Mouse (Mus musculus): ENCODE results near the gene Adgrv1. TPM values are rescaled to one million over a fixed set of nuclear protein-coding genes. Genes with fewer than 3 reads are reported as not detected.
A peak's percentile ranks its signal among the peaks of the same experiment; 100 is the strongest.

The Adgrv1 gene
- polyA plus RNA-seq, 1 experiment from 2014 or later = 10.3 TPM

GRCm38 (mm10) chr13:81236758-81237395 lies 396.1 kb downstream of the Adgrv1 start:
- no peaks in the 10 kb centered on the region for H3K27me3 ChIP-seq (ENCODE audit: control insufficient read depth, insufficient read depth, low read length)

DNA sequence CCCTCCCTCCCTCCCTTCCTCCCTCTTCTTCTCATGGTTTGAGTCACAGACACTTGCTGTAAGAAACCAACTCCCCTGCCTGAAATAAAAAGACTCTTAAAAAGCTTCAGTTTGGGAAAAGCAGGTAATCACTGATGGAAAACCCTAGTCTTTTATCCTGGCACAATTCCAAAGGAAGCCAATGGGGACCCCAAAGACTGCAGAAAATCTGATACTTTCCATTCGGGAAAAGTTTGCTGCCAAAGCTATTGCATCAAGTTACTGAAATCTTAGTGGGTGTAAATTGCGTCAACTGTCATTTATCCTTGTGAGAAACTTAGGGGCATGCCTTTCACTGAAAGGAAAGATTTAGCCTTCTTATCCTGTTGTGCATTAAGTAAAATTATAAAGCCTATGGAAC lies 398.9 kb downstream of the Adgrv1 start:
- Histone ChIP-seq H3K4me2 (ENCODE audit: low read depth, low read length) (no peak overlapping the region), H3K36me3 (ENCODE audit: control insufficient read depth, insufficient read depth, low read length) (no peaks in the 10 kb centered on the region), H3K4me1 (ENCODE audit: control insufficient read depth, insufficient read depth, low read length) (no peaks in the 10 kb centered on the region), H3K4me3 (ENCODE audit: low read depth, low read length) (no peak overlapping the region), H3K27me3 (ENCODE audit: control insufficient read depth, insufficient read depth, low read length) (no peaks in the 10 kb centered on the region), H3K27ac (ENCODE audit: low read depth, low read length) (no peak overlapping the region), H3K9ac (replicated peaks; ENCODE audit: low read depth, low read length) (no peak overlapping the region), H3K9me3 (ENCODE audit: control insufficient read depth, low read length) (no peaks in the 10 kb centered on the region)
- no peak for ATAC-seq (ENCODE audit: low read depth)
- WGBS = 70% methylated on average over 2 of the region's 2 CpGs

More at GRCm38 (mm10) chr13:81236758-81237395, 396.1 kb downstream of the Adgrv1 start:
- Histone ChIP-seq H3K9ac (replicated peaks; ENCODE audit: low read depth, low read length) (no peak overlapping the region), H3K27ac (ENCODE audit: low read depth, low read length) (no peak overlapping the region), H3K9me3 (ENCODE audit: control insufficient read depth, low read length) (no peaks in the 10 kb centered on the region), H3K4me2 (ENCODE audit: low read depth, low read length) (no peak overlapping the region), H3K4me3 (ENCODE audit: low read depth, low read length) (no peak overlapping the region), H3K4me1 (ENCODE audit: control insufficient read depth, insufficient read depth, low read length) (no peaks in the 10 kb centered on the region), H3K36me3 (ENCODE audit: control insufficient read depth, insufficient read depth, low read length) (no peaks in the 10 kb centered on the region)
- 89% methylated on average over 3 of the region's 3 CpGs for WGBS
- no peak for ATAC-seq (ENCODE audit: low read depth)

DNA sequence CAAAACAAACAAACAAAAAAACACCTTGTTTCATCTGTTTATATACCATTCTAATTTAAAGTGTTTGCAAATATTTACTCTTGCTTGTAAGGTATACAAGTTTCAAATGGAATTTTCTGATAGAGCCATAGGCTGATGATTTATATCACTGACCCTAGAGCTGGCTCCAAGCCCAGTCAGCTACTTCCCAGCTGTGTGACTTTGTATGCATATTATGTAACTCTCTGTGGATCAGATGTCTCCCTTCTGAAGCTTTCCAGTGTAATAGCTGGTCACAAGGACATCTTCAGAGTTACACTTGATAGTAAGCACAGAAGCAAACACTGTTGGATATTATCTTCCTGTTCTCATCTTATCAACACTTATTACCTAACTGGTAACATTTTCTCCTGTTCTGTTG lies 400.1 kb downstream of the Adgrv1 start:
- H3K4me2 ChIP-seq (ENCODE audit: low read depth, low read length) = no peak overlapping the region
- H3K27ac ChIP-seq (ENCODE audit: low read depth, low read length) = no peak overlapping the region
- no peaks in the 10 kb centered on the region for H3K27me3 ChIP-seq (ENCODE audit: control insufficient read depth, insufficient read depth, low read length)
- H3K9me3 ChIP-seq (ENCODE audit: control insufficient read depth, low read length) = no peaks in the 10 kb centered on the region
- H3K4me3 ChIP-seq (ENCODE audit: low read depth, low read length) = no peak overlapping the region
- no peak overlapping the region for H3K9ac ChIP-seq (replicated peaks; ENCODE audit: low read depth, low read length)
- no peaks in the 10 kb centered on the region for H3K4me1 ChIP-seq (ENCODE audit: control insufficient read depth, insufficient read depth, low read length)
- ATAC-seq (ENCODE audit: low read depth) = peak; percentile 63; the same call in 1 of the 2 replicates
- no peaks in the 10 kb centered on the region for H3K36me3 ChIP-seq (ENCODE audit: control insufficient read depth, insufficient read depth, low read length)

DNA sequence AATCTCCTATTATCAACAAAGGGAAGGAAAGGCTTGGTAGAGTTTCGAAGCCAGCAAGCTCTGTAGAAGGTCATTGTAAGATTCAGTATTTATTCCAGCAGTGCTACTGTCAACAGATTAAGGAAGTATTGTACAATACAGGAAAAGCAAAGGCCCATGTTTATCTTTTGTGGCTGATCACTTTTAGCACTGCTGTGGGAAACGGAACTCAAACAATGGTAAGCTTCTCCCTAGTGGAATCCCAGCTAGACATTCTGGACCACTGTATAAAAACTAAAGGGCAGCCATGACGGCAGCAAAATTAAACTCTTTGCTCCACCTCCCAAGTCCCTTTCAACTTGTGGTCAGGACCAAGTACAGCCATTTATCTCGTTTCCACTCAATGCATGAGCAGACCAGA lies 402.8 kb downstream of the Adgrv1 start:
- Histone ChIP-seq H3K4me3 (ENCODE audit: low read depth, low read length) (no peak overlapping the region), H3K9me3 (ENCODE audit: control insufficient read depth, low read length) (no peaks in the 10 kb centered on the region), H3K27ac (ENCODE audit: low read depth, low read length) (no peak overlapping the region), H3K9ac (replicated peaks; ENCODE audit: low read depth, low read length) (no peak overlapping the region), H3K4me2 (ENCODE audit: low read depth, low read length) (no peak overlapping the region), H3K27me3 (ENCODE audit: control insufficient read depth, insufficient read depth, low read length) (no peaks in the 10 kb centered on the region), H3K4me1 (ENCODE audit: control insufficient read depth, insufficient read depth, low read length) (no peaks in the 10 kb centered on the region), H3K36me3 (ENCODE audit: control insufficient read depth, insufficient read depth, low read length) (no peaks in the 10 kb centered on the region)
- 68% methylated on average over 4 of the region's 4 CpGs for WGBS
- ATAC-seq (ENCODE audit: low read depth) = no peak

DNA sequence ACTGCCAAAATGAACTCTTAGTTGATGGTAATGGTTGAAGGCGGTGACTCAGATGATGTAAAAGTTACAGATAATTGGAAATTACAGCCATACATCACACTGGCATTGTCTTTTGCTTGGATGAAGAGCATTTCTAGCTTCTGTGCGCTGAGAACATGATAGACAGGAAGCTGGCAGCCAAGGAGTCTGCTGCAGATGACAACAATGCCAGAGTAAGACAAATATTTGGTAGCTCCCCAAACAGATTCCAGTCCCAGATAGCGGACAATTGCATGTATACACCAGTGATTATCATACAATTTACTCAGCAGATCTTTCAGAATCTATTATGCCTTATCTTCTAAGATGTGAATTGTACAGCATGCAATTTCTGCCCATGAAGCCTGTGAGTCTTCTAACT lies 409.2 kb downstream of the Adgrv1 start:
- no peak overlapping the region for H3K4me2 ChIP-seq (ENCODE audit: low read depth, low read length)
- no peak overlapping the region for H3K9ac ChIP-seq (replicated peaks; ENCODE audit: low read depth, low read length)
- 84% methylated on average over 3 of the region's 3 CpGs for WGBS

DNA sequence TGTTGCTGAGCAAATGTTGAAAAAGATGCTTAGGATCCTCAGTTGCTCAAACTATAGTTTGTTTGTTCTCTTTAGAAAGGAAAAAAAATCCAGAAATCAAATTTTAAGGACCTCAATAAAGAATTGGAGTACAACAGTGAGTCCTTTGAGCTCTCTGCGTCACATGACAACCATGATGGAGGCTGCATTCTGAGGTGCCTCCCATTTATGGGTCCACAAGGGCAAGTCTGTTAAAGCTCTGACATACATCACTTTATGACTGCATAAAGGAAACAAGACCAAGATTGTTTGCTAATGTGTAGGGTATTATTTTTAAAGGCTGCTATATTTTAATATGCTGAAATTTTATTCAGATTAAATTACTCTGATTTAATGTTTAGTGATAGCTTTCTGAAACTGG lies 410.6 kb downstream of the Adgrv1 start:
- no peaks in the 10 kb centered on the region for H3K27me3 ChIP-seq (ENCODE audit: control insufficient read depth, insufficient read depth, low read length)
- WGBS = 81% methylated on average over 1 of the region's 1 CpGs
- no peaks in the 10 kb centered on the region for H3K36me3 ChIP-seq (ENCODE audit: control insufficient read depth, insufficient read depth, low read length)
- H3K9me3 ChIP-seq (ENCODE audit: control insufficient read depth, low read length) = no peaks in the 10 kb centered on the region
- no peak; the same call in 1 of the 2 replicates for ATAC-seq (ENCODE audit: low read depth)
- no peak overlapping the region for H3K4me3 ChIP-seq (ENCODE audit: low read depth, low read length)
- H3K4me2 ChIP-seq (ENCODE audit: low read depth, low read length) = no peak overlapping the region
- H3K4me1 ChIP-seq (ENCODE audit: control insufficient read depth, insufficient read depth, low read length) = no peaks in the 10 kb centered on the region
- H3K9ac ChIP-seq (replicated peaks; ENCODE audit: low read depth, low read length) = no peak overlapping the region
- no peak overlapping the region for H3K27ac ChIP-seq (ENCODE audit: low read depth, low read length)

More for the DNA sequence above, 409.2 kb downstream of the Adgrv1 start:
- Histone ChIP-seq H3K9me3 (ENCODE audit: control insufficient read depth, low read length) (no peaks in the 10 kb centered on the region), H3K36me3 (ENCODE audit: control insufficient read depth, insufficient read depth, low read length) (no peaks in the 10 kb centered on the region), H3K4me1 (ENCODE audit: control insufficient read depth, insufficient read depth, low read length) (no peaks in the 10 kb centered on the region), H3K27me3 (ENCODE audit: control insufficient read depth, insufficient read depth, low read length) (no peaks in the 10 kb centered on the region), H3K27ac (ENCODE audit: low read depth, low read length) (no peak overlapping the region), H3K4me3 (ENCODE audit: low read depth, low read length) (no peak overlapping the region)
- no peak for ATAC-seq (ENCODE audit: low read depth)

DNA sequence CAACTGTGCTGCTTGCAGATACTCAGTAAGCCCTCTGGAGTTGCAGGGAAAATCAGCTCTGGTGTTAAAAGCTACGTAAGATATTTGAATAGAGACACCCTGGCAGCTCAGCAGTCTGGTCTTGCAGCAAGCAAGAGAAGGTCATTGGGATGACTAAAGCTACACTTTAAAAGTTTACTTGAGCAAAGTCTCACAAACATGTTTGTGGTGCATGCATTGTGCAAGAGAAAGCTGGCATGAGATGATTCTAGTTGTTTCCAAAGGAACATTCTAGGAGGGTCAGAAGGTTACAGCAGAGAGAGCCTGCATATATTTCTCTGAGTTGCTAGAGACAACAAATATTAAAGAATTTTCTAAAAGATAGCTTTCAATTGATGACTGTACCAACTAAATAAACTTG lies 421.5 kb downstream of the Adgrv1 start:
- Histone ChIP-seq H3K4me1 (ENCODE audit: control insufficient read depth, insufficient read depth, low read length) (no peaks in the 10 kb centered on the region), H3K27ac (ENCODE audit: low read depth, low read length) (no peak overlapping the region), H3K9me3 (ENCODE audit: control insufficient read depth, low read length) (no peaks in the 10 kb centered on the region), H3K4me2 (ENCODE audit: low read depth, low read length) (no peak overlapping the region), H3K36me3 (ENCODE audit: control insufficient read depth, insufficient read depth, low read length) (no peaks in the 10 kb centered on the region), H3K9ac (replicated peaks; ENCODE audit: low read depth, low read length) (no peak overlapping the region), H3K27me3 (ENCODE audit: control insufficient read depth, insufficient read depth, low read length) (no peaks in the 10 kb centered on the region), H3K4me3 (ENCODE audit: low read depth, low read length) (no peak overlapping the region)
- no peak for ATAC-seq (ENCODE audit: low read depth)
- 64% methylated on average over 1 of the region's 1 CpGs for whole genome bisulfite sequencing

- no peak overlapping the region for H3K9ac ChIP-seq (replicated peaks; ENCODE audit: low read depth, low read length)
- no peak overlapping the region for H3K4me3 ChIP-seq (ENCODE audit: low read depth, low read length)
- H3K4me1 ChIP-seq (ENCODE audit: control insufficient read depth, insufficient read depth, low read length) = no peaks in the 10 kb centered on the region
- no peak for ATAC-seq (ENCODE audit: low read depth)
- no peaks in the 10 kb centered on the region for H3K27me3 ChIP-seq (ENCODE audit: control insufficient read depth, insufficient read depth, low read length)
- no peak overlapping the region for H3K4me2 ChIP-seq (ENCODE audit: low read depth, low read length)
- WGBS = 95% methylated on average over 2 of the region's 2 CpGs
- H3K27ac ChIP-seq (ENCODE audit: low read depth, low read length) = no peak overlapping the region
- no peaks in the 10 kb centered on the region for H3K36me3 ChIP-seq (ENCODE audit: control insufficient read depth, insufficient read depth, low read length)
- H3K9me3 ChIP-seq (ENCODE audit: control insufficient read depth, low read length) = no peaks in the 10 kb centered on the region
Observed at GRCm38 (mm10) chr13:81210516-81210915, 422.4 kb downstream of the Adgrv1 start.

- H3K9me3 ChIP-seq (ENCODE audit: control insufficient read depth, low read length) = no peaks in the 10 kb centered on the region
- H3K36me3 ChIP-seq (ENCODE audit: control insufficient read depth, insufficient read depth, low read length) = no peaks in the 10 kb centered on the region
- H3K27me3 ChIP-seq (ENCODE audit: control insufficient read depth, insufficient read depth, low read length) = no peaks in the 10 kb centered on the region
- 84% methylated on average over 3 of the region's 3 CpGs for WGBS
- H3K4me1 ChIP-seq (ENCODE audit: control insufficient read depth, insufficient read depth, low read length) = no peaks in the 10 kb centered on the region
- no peak overlapping the region for H3K4me3 ChIP-seq (ENCODE audit: low read depth, low read length)
- no peak overlapping the region for H3K4me2 ChIP-seq (ENCODE audit: low read depth, low read length)
- no peak for ATAC-seq (ENCODE audit: low read depth)
- H3K9ac ChIP-seq (replicated peaks; ENCODE audit: low read depth, low read length) = no peak overlapping the region
- no peak overlapping the region for H3K27ac ChIP-seq (ENCODE audit: low read depth, low read length)
Observed at GRCm38 (mm10) chr13:81209815-81210214, 423.1 kb downstream of the Adgrv1 start.

All from neural tube, embryonic 14.5 days (tissue).